Mouse (Mus musculus) CD4-positive, CD25-positive, alpha-beta regulatory T cell, adult 2 months (primary cell): ENCODE data around the gene H2-DMb1.
"Not testable (repeated sequence)": the region's sequence is repeated elsewhere in the genome, so short reads cannot be mapped to it uniquely, and the experiment has no call there.

ENCODE experiments used
- DNase-seq: peaks from one replicate; pipeline ENCODE4 v3.0.0-alpha.2; 2012; ENCODE audit warnings: low read depth, low spot score

Gene H2-DMb1

GRCm38 (mm10) chr17:34143461-34143860 lies 9.4 kb upstream of the H2-DMb1 start:
- no peak for DNase-seq

- DNase-seq = not testable (repeated sequence)
These were observed 8.7 kb upstream of the H2-DMb1 start for GRCm38 (mm10) chr17:34144221-34144620.

GRCm38 (mm10) chr17:34144960-34145371 lies 7.9 kb upstream of the H2-DMb1 start:
- peak; percentile 55 for DNase-seq

- DNase-seq = no peak
These were observed 2.7 kb downstream of the H2-DMb1 start for GRCm38 (mm10) chr17:34155534-34155933.

GRCm38 (mm10) chr17:34164202-34164895 lies 11.5 kb downstream of the H2-DMb1 start:
- peak; percentile 66 for DNase-seq

- peak; percentile 68 for DNase-seq
These were observed 12.3 kb downstream of the H2-DMb1 start for GRCm38 (mm10) chr17:34165033-34165730.

- peak; percentile 80 for DNase-seq
These were observed 16.4 kb downstream of the H2-DMb1 start for GRCm38 (mm10) chr17:34169279-34169678.

- DNase-seq = no peak
These were observed 17.6 kb downstream of the H2-DMb1 start for GRCm38 (mm10) chr17:34170487-34170876.

- DNase-seq = peak; percentile 95
These were observed 18.1 kb downstream of the H2-DMb1 start for GRCm38 (mm10) chr17:34170877-34171498.

- DNase-seq = peak; percentile 60
These were observed 19.7 kb downstream of the H2-DMb1 start for GRCm38 (mm10) chr17:34172528-34172927.

- no peak for DNase-seq
These were observed 21.2 kb downstream of the H2-DMb1 start for GRCm38 (mm10) chr17:34174075-34174474.

GRCm38 (mm10) chr17:34177179-34177578 lies 24.3 kb downstream of the H2-DMb1 start:
- DNase-seq = peak; percentile 73

- DNase-seq = no peak
These were observed 26.1 kb downstream of the H2-DMb1 start for GRCm38 (mm10) chr17:34179019-34179418.

- DNase-seq = no peak
These were observed 27.3 kb downstream of the H2-DMb1 start for GRCm38 (mm10) chr17:34179913-34180859.

- no peak for DNase-seq
These were observed 30.8 kb downstream of the H2-DMb1 start for GRCm38 (mm10) chr17:34183564-34184219.

- DNase-seq = no peak
These were observed 32.7 kb downstream of the H2-DMb1 start for GRCm38 (mm10) chr17:34185526-34185925.

- peak; percentile 69 for DNase-seq
These were observed 34.0 kb downstream of the H2-DMb1 start for GRCm38 (mm10) chr17:34186885-34187260.

GRCm38 (mm10) chr17:34187261-34187916 lies 34.5 kb downstream of the H2-DMb1 start, which contains the start of the genes Tap1 and Psmb9:
Tap1 (plus strand) TSS chr17:34187553.
Psmb9 (minus strand) TSS chr17:34187764.
- DNase-seq = peak; percentile 100

- peak; percentile 58 for DNase-seq
These were observed 35.1 kb downstream of the H2-DMb1 start for GRCm38 (mm10) chr17:34188010-34188409.

GRCm38 (mm10) chr17:34188986-34189385 lies 36.1 kb downstream of the H2-DMb1 start:
- no peak for DNase-seq
